Mouse (Mus musculus): ENCODE data around the gene Myl4. TPM values are rescaled to one million over a fixed set of nuclear protein-coding genes. Genes with fewer than 3 reads are reported as not detected.

The Myl4 gene
- polyA plus RNA-seq, 1 experiment from 2014 or later: 33.0 TPM

GRCm38 (mm10) chr11:104587904-104588303 is 37.4 kb downstream of the Myl4 start:
- no peak overlapping the region for H3K4me3 ChIP-seq (ENCODE audit: low read depth, low read length)
- no peak overlapping the region for H3K27ac ChIP-seq (ENCODE audit: low read depth, low read length)
- H3K36me3 ChIP-seq (ENCODE audit: control insufficient read depth, insufficient read depth, low read length): no peaks in the 10 kb centered on the region
- no peak overlapping the region for H3K4me2 ChIP-seq (ENCODE audit: low read depth)
- H3K9ac ChIP-seq (ENCODE audit: low read length): no peak overlapping the region
- DNase-seq (ENCODE audit: low spot score): no peak
- 95% methylated on average over 9 of the region's 9 CpGs for WGBS
- no peaks in the 10 kb centered on the region for H3K27me3 ChIP-seq (ENCODE audit: control insufficient read depth, insufficient read depth, low read length)
- no peaks in the 10 kb centered on the region for H3K4me1 ChIP-seq (ENCODE audit: control insufficient read depth, insufficient read depth, low read length)
- ATAC-seq (ENCODE audit: insufficient read depth, low FRiP score, low TSS enrichment): no peak
- no peaks in the 10 kb centered on the region for H3K9me3 ChIP-seq (ENCODE audit: control insufficient read depth, low read length)

DNA sequence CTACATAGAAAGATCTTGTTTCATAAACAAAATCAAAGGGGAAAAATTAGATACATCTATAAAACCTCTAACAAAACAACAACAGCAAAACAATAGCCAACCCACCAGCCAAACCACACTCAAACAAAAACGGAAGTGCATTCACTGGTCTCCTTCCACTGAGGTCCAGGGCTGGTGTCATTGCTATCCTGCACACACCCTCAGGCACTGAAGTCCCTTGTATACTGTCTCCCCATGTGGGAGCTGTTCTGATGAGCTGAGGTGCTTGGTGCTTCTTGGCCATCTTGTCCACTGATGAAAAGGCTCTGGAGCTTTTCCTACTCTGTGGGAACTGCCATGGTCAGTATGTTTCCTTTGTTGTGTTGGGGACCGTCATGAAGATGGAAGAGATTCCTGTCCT is 38.0 kb downstream of the Myl4 start:
- ATAC-seq (ENCODE audit: insufficient read depth, low FRiP score, low TSS enrichment) (no peak), DNase-seq (ENCODE audit: low spot score) (no peak)
- Histone ChIP-seq H3K27me3 (ENCODE audit: control insufficient read depth, insufficient read depth, low read length) (no peaks in the 10 kb centered on the region), H3K4me2 (ENCODE audit: low read depth) (no peak overlapping the region), H3K9me3 (ENCODE audit: control insufficient read depth, low read length) (no peaks in the 10 kb centered on the region), H3K4me1 (ENCODE audit: control insufficient read depth, insufficient read depth, low read length) (no peaks in the 10 kb centered on the region), H3K36me3 (ENCODE audit: control insufficient read depth, insufficient read depth, low read length) (no peaks in the 10 kb centered on the region), H3K4me3 (ENCODE audit: low read depth, low read length) (no peak overlapping the region), H3K9ac (ENCODE audit: low read length) (no peak overlapping the region), H3K27ac (ENCODE audit: low read depth, low read length) (no peak overlapping the region)
- WGBS: 90% methylated on average over 2 of the region's 2 CpGs

DNA sequence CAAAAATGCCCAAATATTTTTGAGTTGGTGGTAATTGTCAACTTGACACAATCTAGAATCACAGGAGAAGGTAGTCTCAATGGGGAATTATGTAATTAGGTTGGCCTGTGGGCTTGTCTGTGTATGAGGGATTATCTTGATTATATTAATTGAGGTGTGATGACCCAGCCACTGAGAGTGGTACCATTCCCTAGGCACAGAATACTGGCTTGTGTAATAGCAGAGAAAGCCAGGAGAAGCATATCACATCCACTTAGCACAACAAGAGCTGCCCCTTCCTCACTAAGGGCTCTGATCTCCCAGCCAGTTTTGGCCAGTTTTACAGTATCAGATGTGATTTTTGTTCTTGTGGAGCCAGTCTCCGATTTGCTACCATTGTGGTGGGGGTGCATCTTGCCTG is 39.1 kb downstream of the Myl4 start:
- DNase-seq (ENCODE audit: low spot score) (no peak), ATAC-seq (ENCODE audit: insufficient read depth, low FRiP score, low TSS enrichment) (no peak)
- Histone ChIP-seq H3K4me3 (ENCODE audit: low read depth, low read length) (no peak overlapping the region), H3K4me1 (ENCODE audit: control insufficient read depth, insufficient read depth, low read length) (no peaks in the 10 kb centered on the region), H3K9me3 (ENCODE audit: control insufficient read depth, low read length) (no peaks in the 10 kb centered on the region), H3K36me3 (ENCODE audit: control insufficient read depth, insufficient read depth, low read length) (no peaks in the 10 kb centered on the region), H3K9ac (ENCODE audit: low read length) (no peak overlapping the region), H3K27ac (ENCODE audit: low read depth, low read length) (no peak overlapping the region), H3K4me2 (ENCODE audit: low read depth) (no peak overlapping the region), H3K27me3 (ENCODE audit: control insufficient read depth, insufficient read depth, low read length) (no peaks in the 10 kb centered on the region)
- WGBS: 78% methylated on average over 1 of the region's 1 CpGs

- Histone ChIP-seq H3K27ac (ENCODE audit: low read depth, low read length) (no peak overlapping the region), H3K4me1 (ENCODE audit: control insufficient read depth, insufficient read depth, low read length) (no peaks in the 10 kb centered on the region), H3K4me3 (ENCODE audit: low read depth, low read length) (no peak overlapping the region), H3K9me3 (ENCODE audit: control insufficient read depth, low read length) (no peaks in the 10 kb centered on the region), H3K27me3 (ENCODE audit: control insufficient read depth, insufficient read depth, low read length) (no peaks in the 10 kb centered on the region), H3K36me3 (ENCODE audit: control insufficient read depth, insufficient read depth, low read length) (no peaks in the 10 kb centered on the region), H3K9ac (ENCODE audit: low read length) (no peak overlapping the region), H3K4me2 (ENCODE audit: low read depth) (no peak overlapping the region)
- WGBS: 4% methylated on average over 8 of the region's 8 CpGs
- ATAC-seq (ENCODE audit: insufficient read depth, low FRiP score, low TSS enrichment): peak; percentile 38; the same call in 1 of the 2 replicates
- DNase-seq (ENCODE audit: low spot score): peak; percentile 82
Observed at GRCm38 (mm10) chr11:104590148-104590547, 39.7 kb downstream of the Myl4 start.

DNA sequence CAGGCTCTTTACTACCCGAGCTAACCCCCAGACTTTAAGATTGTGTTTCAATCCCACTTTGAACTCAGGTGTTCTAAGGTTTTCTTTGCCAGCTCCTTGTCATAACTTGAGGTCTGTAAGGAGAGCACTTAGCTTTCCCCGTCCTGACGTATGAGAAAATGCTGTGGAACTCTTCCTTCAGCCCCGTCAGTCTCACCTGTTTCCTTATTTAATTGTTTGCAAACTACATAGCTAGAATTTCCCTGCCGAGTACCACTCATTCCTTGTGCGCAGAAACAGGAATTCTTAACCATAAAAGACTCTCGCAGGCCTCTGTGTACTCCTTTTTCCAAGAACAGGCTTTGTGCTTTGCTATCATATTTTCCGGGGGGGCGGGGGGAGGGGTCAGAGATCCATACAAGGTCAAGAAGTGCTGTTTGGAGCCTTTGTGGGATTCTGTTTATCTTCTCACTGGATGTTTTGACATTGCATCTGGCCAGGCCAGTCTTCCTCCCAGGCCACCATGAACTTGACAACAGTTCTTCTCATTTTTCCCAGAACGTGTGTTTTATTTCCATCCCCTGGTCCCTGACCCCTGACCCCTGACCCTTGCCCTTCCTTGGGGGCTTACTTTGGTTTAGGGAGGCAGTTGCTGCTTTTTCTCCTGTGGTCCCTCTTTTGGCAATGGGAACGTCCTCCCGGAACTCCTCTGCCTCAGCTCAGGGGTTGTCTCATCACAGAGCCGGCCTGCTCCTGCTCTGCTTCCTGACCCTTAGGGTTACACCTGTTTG is 41.8 kb downstream of the Myl4 start:
- DNase-seq (ENCODE audit: low spot score) (no peak), ATAC-seq (ENCODE audit: insufficient read depth, low FRiP score, low TSS enrichment) (no peak)
- Histone ChIP-seq H3K27ac (ENCODE audit: low read depth, low read length) (no peak overlapping the region), H3K4me3 (ENCODE audit: low read depth, low read length) (no peak overlapping the region), H3K4me2 (ENCODE audit: low read depth) (no peak overlapping the region), H3K36me3 (ENCODE audit: control insufficient read depth, insufficient read depth, low read length) (no peaks in the 10 kb centered on the region), H3K9me3 (ENCODE audit: control insufficient read depth, low read length) (no peaks in the 10 kb centered on the region), H3K27me3 (ENCODE audit: control insufficient read depth, insufficient read depth, low read length) (no peaks in the 10 kb centered on the region), H3K4me1 (ENCODE audit: control insufficient read depth, insufficient read depth, low read length) (no peaks in the 10 kb centered on the region), H3K9ac (ENCODE audit: low read length) (no peak overlapping the region)
- 69% methylated on average over 13 of the region's 13 CpGs for WGBS

GRCm38 (mm10) chr11:104596365-104596764 is 45.9 kb downstream of the Myl4 start:
- H3K4me2 ChIP-seq (ENCODE audit: low read depth): no peak overlapping the region

DNA sequence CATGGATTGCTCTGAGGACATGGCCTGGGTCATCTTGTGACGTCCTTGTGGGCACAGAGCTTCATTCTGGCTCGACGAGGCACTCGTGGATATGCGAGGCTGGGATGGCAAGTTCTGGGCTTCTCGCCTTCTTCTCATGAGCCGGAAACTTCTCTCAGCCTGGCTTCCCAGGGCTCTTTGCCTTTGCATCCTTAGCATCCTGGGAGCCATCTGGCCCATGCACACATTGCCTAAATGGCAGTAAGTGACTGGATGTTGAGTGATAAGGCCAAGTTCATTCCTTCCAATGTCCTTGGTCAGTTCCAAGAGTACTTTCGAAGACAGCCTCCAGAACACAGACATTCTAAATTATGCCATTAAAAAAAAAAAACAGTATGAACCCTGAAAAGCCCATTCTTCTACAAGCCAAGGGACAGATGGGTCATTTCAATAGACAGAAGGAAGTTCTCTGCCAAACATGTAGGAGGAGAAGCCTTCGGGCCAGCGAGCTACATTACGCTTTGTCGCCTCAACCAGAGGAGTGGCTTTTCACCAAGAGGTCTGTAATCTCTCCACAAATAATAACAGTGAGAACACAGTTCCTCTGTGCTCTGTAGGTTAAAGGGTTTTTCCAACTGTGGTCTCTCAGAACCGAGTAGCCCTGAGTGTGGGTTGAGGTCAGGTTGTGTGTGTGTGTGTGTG is 48.9 kb downstream of the Myl4 start:
- WGBS: 89% methylated on average over 13 of the region's 13 CpGs
- Histone ChIP-seq H3K9ac (ENCODE audit: low read length) (no peak overlapping the region), H3K27ac (ENCODE audit: low read depth, low read length) (no peak overlapping the region), H3K27me3 (ENCODE audit: control insufficient read depth, insufficient read depth, low read length) (no peaks in the 10 kb centered on the region), H3K9me3 (ENCODE audit: control insufficient read depth, low read length) (no peaks in the 10 kb centered on the region), H3K4me3 (ENCODE audit: low read depth, low read length) (no peak overlapping the region), H3K4me2 (ENCODE audit: low read depth) (no peak overlapping the region), H3K4me1 (ENCODE audit: control insufficient read depth, insufficient read depth, low read length) (no peaks in the 10 kb centered on the region), H3K36me3 (ENCODE audit: control insufficient read depth, insufficient read depth, low read length) (no peaks in the 10 kb centered on the region)
- ATAC-seq (ENCODE audit: insufficient read depth, low FRiP score, low TSS enrichment): no peak
- no peak for DNase-seq (ENCODE audit: low spot score)

More at GRCm38 (mm10) chr11:104596365-104596764, 45.9 kb downstream of the Myl4 start:
- H3K4me3 ChIP-seq (ENCODE audit: low read depth, low read length): no peak overlapping the region
- no peak for ATAC-seq (ENCODE audit: insufficient read depth, low FRiP score, low TSS enrichment)
- 93% methylated on average over 10 of the region's 10 CpGs for WGBS
- no peak overlapping the region for H3K9ac ChIP-seq (ENCODE audit: low read length)
- DNase-seq (ENCODE audit: low spot score): no peak
- no peak overlapping the region for H3K27ac ChIP-seq (ENCODE audit: low read depth, low read length)
- H3K27me3 ChIP-seq (ENCODE audit: control insufficient read depth, insufficient read depth, low read length): no peaks in the 10 kb centered on the region
- no peaks in the 10 kb centered on the region for H3K9me3 ChIP-seq (ENCODE audit: control insufficient read depth, low read length)
- H3K36me3 ChIP-seq (ENCODE audit: control insufficient read depth, insufficient read depth, low read length): no peaks in the 10 kb centered on the region
- H3K4me1 ChIP-seq (ENCODE audit: control insufficient read depth, insufficient read depth, low read length): no peaks in the 10 kb centered on the region

- Histone ChIP-seq H3K36me3 (ENCODE audit: control insufficient read depth, insufficient read depth, low read length) (no peaks in the 10 kb centered on the region), H3K9ac (ENCODE audit: low read length) (no peak overlapping the region), H3K4me2 (ENCODE audit: low read depth) (no peak overlapping the region), H3K9me3 (ENCODE audit: control insufficient read depth, low read length) (no peaks in the 10 kb centered on the region), H3K27me3 (ENCODE audit: control insufficient read depth, insufficient read depth, low read length) (no peaks in the 10 kb centered on the region), H3K4me3 (ENCODE audit: low read depth, low read length) (no peak overlapping the region), H3K4me1 (ENCODE audit: control insufficient read depth, insufficient read depth, low read length) (no peaks in the 10 kb centered on the region), H3K27ac (ENCODE audit: low read depth, low read length) (no peak overlapping the region)
- ATAC-seq (ENCODE audit: insufficient read depth, low FRiP score, low TSS enrichment) (no peak), DNase-seq (ENCODE audit: low spot score) (no peak)
- WGBS: 48% methylated on average over 4 of the region's 4 CpGs
Observed at GRCm38 (mm10) chr11:104600675-104601074, 50.2 kb downstream of the Myl4 start.

- 0 out of 2 replicates have a peak, but pooled peaks cover 2% of the 10 kb centered on the region for H3K4me1 ChIP-seq (ENCODE audit: control insufficient read depth, insufficient read depth, low read length)
- H3K27ac ChIP-seq (ENCODE audit: low read depth, low read length): no peak overlapping the region
- no peak overlapping the region for H3K9ac ChIP-seq (ENCODE audit: low read length)
- no peak overlapping the region for H3K4me3 ChIP-seq (ENCODE audit: low read depth, low read length)
- no peaks in the 10 kb centered on the region for H3K36me3 ChIP-seq (ENCODE audit: control insufficient read depth, insufficient read depth, low read length)
- no peak overlapping the region for H3K4me2 ChIP-seq (ENCODE audit: low read depth)
- DNase-seq (ENCODE audit: low spot score) (no peak), ATAC-seq (ENCODE audit: insufficient read depth, low FRiP score, low TSS enrichment) (no peak)
- no peaks in the 10 kb centered on the region for H3K9me3 ChIP-seq (ENCODE audit: control insufficient read depth, low read length)
- WGBS: 47% methylated on average over 6 of the region's 6 CpGs
- peaks cover 9% of the 10 kb centered on the region; the same call in 1 of the 2 replicates for H3K27me3 ChIP-seq (ENCODE audit: control insufficient read depth, insufficient read depth, low read length)
Observed at GRCm38 (mm10) chr11:104604192-104604591, 53.7 kb downstream of the Myl4 start.

Data from neural tube, embryonic 11.5 days (tissue).